25 mouse cellular contexts compared by ENCODE assay signal in the genomic region with DNA sequence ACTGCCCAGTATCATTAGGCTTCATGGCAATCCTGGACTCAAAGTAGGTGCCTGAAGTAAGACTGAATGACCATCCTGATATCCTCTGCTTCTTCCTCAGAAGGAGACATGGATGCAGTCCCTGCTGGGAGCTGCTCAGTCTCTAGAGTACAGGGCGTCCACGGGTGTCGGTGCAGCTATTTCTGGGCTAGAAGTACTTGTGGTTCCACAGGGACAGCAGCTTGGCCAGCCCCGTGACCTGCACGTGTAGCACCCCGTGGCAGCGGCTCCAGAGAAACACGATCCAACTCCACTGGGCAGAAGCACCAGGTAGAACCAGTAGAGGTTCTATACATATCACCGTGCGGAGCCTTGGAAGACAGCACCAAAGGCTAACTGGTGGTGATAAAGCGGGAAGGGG. TPM values are rescaled to one million over a fixed set of nuclear protein-coding genes. Genes with fewer than 3 reads are reported as not detected.
DNase-seq lines count a peak whose midpoint lies in the region; ATAC-seq and TF ChIP-seq lines count a peak whose summit lies in the region.
"Had no signal": no experiment of that assay in that cellular context is flagged by ENCODE, and none has a peak within 500 bp of the region (broad histone marks: within the 10 kb centered on the region; RNA-seq: fewer than 3 reads in every experiment).

No protein-coding gene starts in this region.

- peaks cover 12% of the 10 kb centered on the region; the same call in 1 of the 2 replicates for H3K4me1 ChIP-seq in heart, adult 2 months (ENCODE audit: control insufficient read depth, insufficient read depth, low read length)
- H3K4me1 ChIP-seq in heart, embryonic 12.5 days (replicated peaks): peaks cover 31% of the 10 kb centered on the region
- peaks cover 19% of the 10 kb centered on the region for H3K4me1 ChIP-seq in heart, postnatal 0 days (ENCODE audit: control insufficient read depth, insufficient read depth)

- no peak overlapping the region for H3K4me2 ChIP-seq in heart, embryonic 12.5 days
- no peak overlapping the region for H3K4me2 ChIP-seq in heart, postnatal 0 days (ENCODE audit: low read depth, low read length)
- H3K4me2 ChIP-seq: hindbrain, embryonic 13.5 days; limb, embryonic 12.5 days; liver, embryonic 11.5 days; midbrain, embryonic 12.5 days; neural tube, embryonic 15.5 days had no signal

- no peak for ATAC-seq in heart, embryonic 12.5 days (ENCODE audit: insufficient number of reproducible peaks, low FRiP score)
- ATAC-seq in heart, postnatal 0 days (ENCODE audit: insufficient read depth, low read depth): peak; percentile 33; the same call in 1 of the 2 replicates
- ATAC-seq: inflammation-experienced regulatory T-cells, adult 6 months; liver, postnatal 0 days; lung, postnatal 0 days; Patski had no signal

- no peak for TF ChIP-seq CTCF in heart, adult 2 months (IDR thresholded peaks at IDR 0.05)
- no peak for TF ChIP-seq CTCF in heart, postnatal 0 days (IDR thresholded peaks at IDR 0.05; ENCODE audit: low read depth)

- peak; percentile 83; the same call in 1 of the 2 replicates for TF ChIP-seq EP300 in heart, adult 2 months (IDR thresholded peaks at IDR 0.05; ENCODE audit: insufficient read depth, low read depth, low read length)
- no peak for TF ChIP-seq EP300 in heart, postnatal 0 days (IDR thresholded peaks at IDR 0.05; ENCODE audit: low read depth)

- no peaks in the 10 kb centered on the region for H3K27me3 ChIP-seq in heart, adult 2 months (ENCODE audit: control insufficient read depth, insufficient read depth, low read length)
- H3K27me3 ChIP-seq in heart, embryonic 12.5 days (replicated peaks): no peaks in the 10 kb centered on the region
- no peaks in the 10 kb centered on the region for H3K27me3 ChIP-seq in heart, postnatal 0 days (ENCODE audit: control insufficient read depth, insufficient read depth, low read length)
- H3K27me3 ChIP-seq: hindbrain, embryonic 13.5 days; limb, embryonic 12.5 days; midbrain, embryonic 12.5 days; neural tube, embryonic 15.5 days had no signal

- WGBS in heart, adult 2 months: 67% methylated on average over 11 of the region's 11 CpGs
- 75% methylated on average over 11 of the region's 11 CpGs for WGBS in heart, embryonic 12.5 days
- WGBS in heart, postnatal 0 days: 61% methylated on average over 11 of the region's 11 CpGs

- no peak overlapping the region for H3K9ac ChIP-seq in heart, adult 2 months (ENCODE audit: low read depth, low read length)
- no peak overlapping the region for H3K9ac ChIP-seq in heart, embryonic 12.5 days
- H3K9ac ChIP-seq in heart, postnatal 0 days (replicated peaks; ENCODE audit: low read depth, low read length): no peak overlapping the region
- H3K9ac ChIP-seq: hindbrain, embryonic 13.5 days; limb, embryonic 12.5 days; liver, postnatal 0 days; midbrain, embryonic 12.5 days; neural tube, embryonic 15.5 days had no signal

- peak; percentile 66 for DNase-seq in cerebellum, adult 9-11 months
- no peak for DNase-seq in cerebellum, postnatal 4 days (ENCODE audit: low spot score in 2 of 2)
- DNase-seq in heart, adult 2 months: peak; percentile 76 to 81
- no peak for DNase-seq in heart, postnatal 0 days (ENCODE audit: low spot score)
- no peak for DNase-seq in right cerebral cortex, adult 2 months (ENCODE audit: low spot score in 2 of 2)
- DNase-seq in adrenal gland, postnatal 14 days: no peak
- DNase-seq: adrenal gland, adult 2 months; B cell, adult 2 months; kidney, adult 18-20 months; kidney, postnatal 4 days; liver, postnatal 0 days; right cerebral cortex, adult 18-20 months; thymus, adult 18-20 months; thymus, postnatal 4 days had no signal

- peak overlapping the region; percentile 72 for H3K27ac ChIP-seq in heart, adult 2 months
- no peak overlapping the region for H3K27ac ChIP-seq in heart, embryonic 12.5 days (ENCODE audit: poor library complexity, severe bottlenecking)
- H3K27ac ChIP-seq in heart, postnatal 0 days (ENCODE audit: low read depth): no peak overlapping the region
- H3K27ac ChIP-seq: hindbrain, embryonic 13.5 days; limb, embryonic 12.5 days; midbrain, embryonic 12.5 days; neural tube, embryonic 15.5 days had no signal

- intact Hi-C loops in heart, adult 2 months (cut with DNase I): no loop called here

- no peaks in the 10 kb centered on the region for H3K9me3 ChIP-seq in heart, embryonic 12.5 days (replicated peaks)
- H3K9me3 ChIP-seq in heart, postnatal 0 days (replicated peaks; ENCODE audit: control insufficient read depth, low read length): no peaks in the 10 kb centered on the region
- H3K9me3 ChIP-seq: G1E; hindbrain, embryonic 13.5 days; limb, embryonic 12.5 days; midbrain, embryonic 12.5 days; neural tube, embryonic 15.5 days had no signal

- H3K79me2 ChIP-seq in heart, adult 2 months (replicated peaks; ENCODE audit: control insufficient read depth, insufficient read depth, low read length): no peaks in the 10 kb centered on the region

- H3K36me3 ChIP-seq in heart, adult 2 months (ENCODE audit: control insufficient read depth, insufficient read depth, low read length): no peaks in the 10 kb centered on the region
- no peaks in the 10 kb centered on the region for H3K36me3 ChIP-seq in heart, embryonic 12.5 days
- H3K36me3 ChIP-seq in heart, postnatal 0 days (replicated peaks; ENCODE audit: control insufficient read depth, insufficient read depth, low read length): no peaks in the 10 kb centered on the region
- H3K36me3 ChIP-seq: G1E; limb, embryonic 12.5 days; midbrain, embryonic 12.5 days had no signal

- peak; percentile 66; the same call in 1 of the 2 replicates for TF ChIP-seq POLR2A in heart, adult 2 months (IDR thresholded peaks at IDR 0.05; ENCODE audit: insufficient read depth, low read depth, low read length)

- H3K4me3 ChIP-seq in heart, adult 2 months: no peak overlapping the region
- no peak overlapping the region for H3K4me3 ChIP-seq in heart, embryonic 12.5 days
- H3K4me3 ChIP-seq in heart, postnatal 0 days (ENCODE audit: low read depth, low read length): no peak overlapping the region
- H3K4me3 ChIP-seq: hindbrain, embryonic 13.5 days; limb, embryonic 12.5 days; midbrain, embryonic 12.5 days; neural tube, embryonic 15.5 days had no signal

RNA-seq across cellular contexts. Expression of a gene that starts 13.3 kb away (rescaled TPM):
- 10 to 100 TPM; 66.7 to 79.4 TPM for total RNA-seq in heart, adult 2 months (2021)
- polyA plus RNA-seq in heart, adult 2 months (2012; rRNA removed): 28.7 and 30.9 TPM in 2 replicates
- 0.89 and 1.4 TPM in 2 replicates for polyA plus RNA-seq in heart, embryonic 12.5 days (2016; fragmentation: Nextera tagmentation; extraction: Ambion mirVana)
- total RNA-seq in heart, postnatal 0 days (2014; rRNA removed; ENCODE audit: low replicate concordance): 5.4 and 5.5 TPM in 2 replicates
- 1.5 TPM in 2 replicates for polyA plus RNA-seq in heart, postnatal 0 days (2015; fragmentation: Nextera tagmentation; extraction: Ambion mirVana)
- total RNA-seq in adrenal gland, postnatal 14 days (2021): 2.6 and 3.3 TPM in 2 replicates
- total RNA-seq: megakaryocyte progenitor cell, adult 5-6 weeks had no signal
- polyA plus RNA-seq: G1E; inflammation-experienced regulatory T-cells, adult 6 months had no signal

RNA-seq across cellular contexts. Expression of a gene that starts 52.8 kb away (rescaled TPM):
- total RNA-seq in heart, adult 2 months (2021): 100 to 1,000 TPM; 108 to 152 TPM
- 157 and 220 TPM in 2 replicates for polyA plus RNA-seq in heart, adult 2 months (2012; rRNA removed)
- polyA plus RNA-seq in heart, embryonic 12.5 days (2016; fragmentation: Nextera tagmentation; extraction: Ambion mirVana): 51.0 and 55.8 TPM in 2 replicates
- 75.3 and 102 TPM in 2 replicates for total RNA-seq in heart, postnatal 0 days (2014; rRNA removed; ENCODE audit: low replicate concordance)
- 94.6 and 97.2 TPM in 2 replicates for polyA plus RNA-seq in heart, postnatal 0 days (2015; fragmentation: Nextera tagmentation; extraction: Ambion mirVana)
- 69.8 and 83.7 TPM in 2 replicates for total RNA-seq in adrenal gland, postnatal 14 days (2021)

Comparison
In these comparisons a context has a peak if more than half of its experiments do, and no peak if none do; other contexts are left out.
1. DNase-seq: peak in cerebellum, adult 9-11 months (single experiment) and heart, adult 2 months (2 of 2); none in cerebellum, postnatal 4 days (0 of 2), heart, postnatal 0 days (single experiment), right cerebral cortex, adult 2 months (0 of 2) and adrenal gland, postnatal 14 days (single experiment).
2. RNA of a gene that starts 13.3 kb away (total RNA-seq): 66.7 to 79.4 TPM in heart, adult 2 months; 5.4 to 5.5 TPM in heart, postnatal 0 days and 2.6 to 3.3 TPM in adrenal gland, postnatal 14 days; every median in the first group is over 10 times any median in the second.